Mouse (Mus musculus) C3H10T1/2 (cell line): ENCODE measurements around the gene Gimap8. TPM values are rescaled to one million over a fixed set of nuclear protein-coding genes. Genes with fewer than 3 reads are reported as not detected.

ENCODE experiments used
- polyA plus RNA-seq, 2 experiments: library from polyadenylated mRNA; unstranded; fragments of >200 nt; fragmentation: generic; extraction: Trizol; gene quantifications; one replicate each; pipeline ENCODE4 v1.2.1; 2012; ENCODE audit warnings: missing spikeins in 2 of 2

The Gimap8 gene
- polyA plus RNA-seq, result not detected

GRCm38 (mm10) chr6:48646995-48647394 lies at the start of gene Gimap8:
Gene Gimap8, plus strand, starts transcription at chr6:48647234.

GRCm38 (mm10) chr6:48601271-48602079 lies 45.6 kb upstream of the Gimap8 start, which contains the start of gene Zfp775:
Gene Zfp775, plus strand, starts transcription at chr6:48602063.

DNA sequence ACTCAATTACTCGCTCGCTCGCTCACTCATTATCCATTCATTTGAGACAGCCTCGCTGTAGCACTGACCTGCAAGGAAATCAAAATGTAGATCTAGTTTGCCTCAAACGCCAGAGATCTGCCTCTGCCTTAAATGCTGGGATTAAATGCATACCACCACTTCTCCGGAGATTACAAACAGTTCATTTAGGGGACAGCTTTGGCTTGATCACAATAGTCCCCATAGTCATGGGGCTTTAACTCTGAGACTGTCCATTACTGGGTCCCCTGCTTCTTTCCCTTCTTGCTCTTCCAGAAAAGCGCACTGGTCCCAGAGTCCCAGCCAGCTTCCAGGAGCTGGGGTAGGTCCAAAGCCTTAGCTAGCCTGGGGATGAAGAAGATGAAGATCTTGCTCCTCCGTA lies 20.6 kb upstream of the Gimap8 start, which contains the start of gene AI854703:
Gene AI854703 (plus strand): TSS at position 301 of the 400 bp plus-strand sequence.

GRCm38 (mm10) chr6:48675931-48676859 lies 29.2 kb downstream of the Gimap8 start, which contains the start of gene Gimap9:
Gene Gimap9, plus strand, starts transcription at chr6:48676129.

DNA sequence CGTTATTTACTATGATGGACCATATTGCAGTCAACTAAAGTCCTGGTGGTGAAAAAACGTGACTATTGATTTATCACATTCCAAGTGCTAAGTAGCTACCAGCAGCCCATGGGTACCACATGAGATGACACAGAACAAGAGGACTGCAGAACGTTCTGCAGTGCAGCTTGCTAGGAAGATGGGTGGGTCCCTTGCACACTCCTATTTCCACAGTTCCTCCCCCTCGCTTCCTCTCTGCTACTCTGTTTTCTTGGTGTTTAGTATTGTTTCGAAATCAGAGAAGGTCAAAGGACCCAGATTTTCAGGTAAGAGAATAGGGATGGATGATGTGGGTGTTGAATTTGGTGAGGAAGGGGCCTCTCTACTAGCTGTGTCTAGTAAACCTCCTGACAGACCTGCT lies 37.3 kb downstream of the Gimap8 start, which contains the start of gene Gimap4:
Gene Gimap4 (plus strand): TSS at position 231 of the 400 bp plus-strand sequence.

Other genes with a start within 250 kb of the Gimap8 start
- gene Zfp467, start 201.4 kb upstream of the Gimap8 start, polyA plus RNA-seq, result 1 to 10 TPM in 1 of 2 experiments, under 1 TPM in 1; 0.02 to 1.2 TPM
- gene Sspo, start 199.0 kb upstream of the Gimap8 start, polyA plus RNA-seq, result under 1 TPM in 1 of 2 experiments, not detected in 1; 0.06 TPM
- 1 to 10 TPM in 1 of 2 experiments, under 1 TPM in 1; 0.92 to 2.3 TPM for gene Atp6v0e2, start 109.6 kb upstream of the Gimap8 start, polyA plus RNA-seq
- 10 to 100 TPM in 1 of 2 experiments, 1 to 10 TPM in 1; 1.8 to 19.9 TPM for gene Lrrc61, start 92.4 kb upstream of the Gimap8 start, polyA plus RNA-seq
- 10 to 100 TPM in 1 of 2 experiments, under 1 TPM in 1; 0.09 to 44.4 TPM for gene Rarres2, start 74.4 kb upstream of the Gimap8 start, polyA plus RNA-seq
- gene Gm45021, start 57.6 kb upstream of the Gimap8 start, polyA plus RNA-seq, result not detected
- 1 to 10 TPM; 2.3 to 8.6 TPM for gene Repin1, start 53.4 kb upstream of the Gimap8 start, polyA plus RNA-seq
- 1 to 10 TPM in 1 of 2 experiments, not detected in 1; 1.6 TPM for gene Gm44965, start 53.3 kb upstream of the Gimap8 start, polyA plus RNA-seq
- gene Zfp775, start 45.2 kb upstream of the Gimap8 start, polyA plus RNA-seq, result 1 to 10 TPM in 1 of 2 experiments, under 1 TPM in 1; 0.67 to 2.8 TPM
- under 1 TPM in 1 of 2 experiments, not detected in 1; 0.02 TPM for gene AI854703, start 20.5 kb upstream of the Gimap8 start, polyA plus RNA-seq
- under 1 TPM in 1 of 2 experiments, not detected in 1; 0.08 TPM for gene Gimap9, start 28.9 kb downstream of the Gimap8 start, polyA plus RNA-seq
- not detected for gene Gimap4, start 37.3 kb downstream of the Gimap8 start, polyA plus RNA-seq
- gene Gimap6, start 61.0 kb downstream of the Gimap8 start, polyA plus RNA-seq, result not detected
- gene Gm28053, start 71.4 kb downstream of the Gimap8 start, polyA plus RNA-seq, result not detected
- gene Gimap7, start 71.4 kb downstream of the Gimap8 start, polyA plus RNA-seq, result not detected
- not detected for gene Gimap1, start 91.8 kb downstream of the Gimap8 start, polyA plus RNA-seq
- gene Gimap5, start 99.0 kb downstream of the Gimap8 start, polyA plus RNA-seq, result not detected
- not detected for gene Gimap3, start 123.6 kb downstream of the Gimap8 start, polyA plus RNA-seq
- gene Tmem176a, start 193.7 kb downstream of the Gimap8 start, polyA plus RNA-seq, result 1 to 10 TPM; 1.7 to 8.0 TPM
- 10 to 100 TPM in 1 of 2 experiments, 1 to 10 TPM in 1; 2.1 to 16.5 TPM for gene Tmem176b, start 194.3 kb downstream of the Gimap8 start, polyA plus RNA-seq
- gene Aoc1, start 225.7 kb downstream of the Gimap8 start, polyA plus RNA-seq, result under 1 TPM in 1 of 2 experiments, not detected in 1; 0.01 TPM